Mouse (Mus musculus) thymus, adult 2 months (tissue): Measurements from ENCODE around the gene Tmem17.

ENCODE experiments used
- CTCF ChIP-seq: fragments of 200-500 bp; IDR thresholded peaks from 2 replicates; pipeline ENCODE4 v1.5.1; 2012; ENCODE audit warnings: mild to moderate bottlenecking, control low read depth, low read length, moderate library complexity, borderline replicate concordance; ENCODE audit not compliant: control insufficient read depth, poor library complexity, insufficient read depth; ENCODE audit errors: extremely low read depth
- POLR2A ChIP-seq: fragments of 200-500 bp; IDR thresholded peaks from 2 replicates; pipeline ENCODE4 v1.6.1; 2012; ENCODE audit warnings: mild to moderate bottlenecking, low read length, control low read depth, moderate library complexity; ENCODE audit not compliant: control insufficient read depth, poor library complexity, insufficient read depth; ENCODE audit errors: extremely low read depth

DNA sequence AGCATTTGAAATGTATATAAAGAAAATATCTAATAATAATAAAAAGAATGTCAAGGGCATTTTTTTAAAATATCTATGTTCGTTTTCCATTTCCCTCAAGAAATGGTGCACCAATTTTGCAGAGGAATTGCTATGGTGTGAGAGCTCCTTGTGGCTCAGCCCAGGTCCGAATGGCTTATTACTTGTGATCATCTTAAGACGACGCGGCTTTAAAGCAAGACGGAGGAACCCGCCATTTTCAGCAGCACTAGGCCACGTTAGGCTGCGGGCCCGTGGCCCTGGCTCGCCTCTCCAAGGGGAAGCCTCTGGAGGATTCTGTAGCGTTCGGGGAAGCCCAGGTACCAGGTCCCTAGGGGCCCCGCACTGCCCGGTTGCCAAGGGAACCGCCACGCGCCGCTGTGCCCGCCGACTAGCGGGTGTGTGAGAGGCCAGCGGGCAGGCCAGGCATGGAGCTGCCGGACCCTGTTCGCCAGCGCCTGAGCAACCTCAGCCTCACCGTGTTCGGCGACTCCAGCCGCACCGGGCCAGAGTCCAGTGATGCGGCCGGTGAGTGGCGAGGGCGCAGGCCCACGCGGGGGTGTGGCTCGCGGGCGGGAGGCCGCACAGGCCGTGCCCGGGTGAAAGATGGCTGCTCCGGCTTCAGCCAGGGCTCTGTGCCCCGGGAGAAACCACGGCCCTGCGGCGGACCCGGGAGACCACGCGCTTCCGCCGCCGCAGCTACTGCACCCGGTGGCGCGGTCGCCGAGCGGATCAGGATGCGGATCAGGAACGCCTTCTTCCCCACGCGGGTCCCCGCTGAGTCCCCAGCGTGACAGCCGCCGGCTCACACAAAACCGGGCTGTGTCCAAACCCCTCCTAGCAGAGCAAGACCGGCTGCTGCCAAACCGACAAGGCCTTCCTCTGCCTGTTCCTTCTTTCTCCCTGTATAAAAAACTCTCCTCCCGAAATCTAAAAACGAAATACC is at the start of gene Tmem17:
- TF ChIP-seq CTCF (peak; percentile 38; the same call in 1 of the 2 replicates), POLR2A (0 out of 2 replicates have a peak, but pooled peaks have one; percentile 28)
